Comparison of ENCODE assay signal across 13 mouse cellular contexts in genomic region chr7:46235948-46236347, GRCm38 (mm10). TPM values are rescaled to one million over a fixed set of nuclear protein-coding genes. Genes with fewer than 3 reads are reported as not detected.
DNase-seq lines count a peak whose midpoint lies in the region; ATAC-seq and TF ChIP-seq lines count a peak whose summit lies in the region.
"Had no signal": no experiment of that assay in that cellular context is flagged by ENCODE, and none has a peak within 500 bp of the region (broad histone marks: within the 10 kb centered on the region; RNA-seq: fewer than 3 reads in every experiment).

No protein-coding gene starts in this region.

- H3K27me3 ChIP-seq in kidney, adult 2 months (replicated peaks; ENCODE audit: control insufficient read depth, insufficient read depth, low read length): no peaks in the 10 kb centered on the region
- no peaks in the 10 kb centered on the region for H3K27me3 ChIP-seq in forebrain, embryonic 13.5 days
- H3K27me3 ChIP-seq in intestine, embryonic 16.5 days (replicated peaks; ENCODE audit: control insufficient read depth, insufficient read depth, low read length): no peaks in the 10 kb centered on the region
- H3K27me3 ChIP-seq in neural tube, embryonic 13.5 days: no peaks in the 10 kb centered on the region
- H3K27me3 ChIP-seq: heart, embryonic 15.5 days; liver, embryonic 15.5 days had no signal

- DNase-seq in kidney, adult 2 months: no peak
- DNase-seq in kidney, adult 18-20 months: no peak
- DNase-seq in heart, postnatal 4 days: no peak
- DNase-seq in lung, adult 18-20 months: no peak
- DNase-seq: adrenal gland, postnatal 14 days; cerebellum, adult 8-10 months had no signal

- WGBS in kidney, adult 2 months: 64% methylated on average over 18 of the region's 18 CpGs
- WGBS in forebrain, embryonic 13.5 days: 74% methylated on average over 18 of the region's 18 CpGs
- WGBS in intestine, embryonic 16.5 days: 41% methylated on average over 18 of the region's 18 CpGs
- WGBS in neural tube, embryonic 13.5 days: 68% methylated on average over 18 of the region's 18 CpGs

- H3K9ac ChIP-seq in forebrain, embryonic 13.5 days: no peak overlapping the region
- H3K9ac ChIP-seq in intestine, embryonic 16.5 days (ENCODE audit: low read depth, low read length): 0 out of 2 replicates have a peak overlapping the region, but pooled peaks have one; percentile 27
- H3K9ac ChIP-seq in neural tube, embryonic 13.5 days: 0 out of 2 replicates have a peak overlapping the region, but pooled peaks have one; percentile 41
- H3K9ac ChIP-seq: heart, embryonic 15.5 days; liver, embryonic 15.5 days had no signal

- peak overlapping the region; percentile 20; the same call in 1 of the 2 replicates for H3K4me3 ChIP-seq in kidney, adult 2 months (ENCODE audit: insufficient read depth, low read depth, low read length)
- no peak overlapping the region for H3K4me3 ChIP-seq in forebrain, embryonic 13.5 days
- peak overlapping the region; percentile 21 for H3K4me3 ChIP-seq in intestine, embryonic 16.5 days (ENCODE audit: low read length)
- H3K4me3 ChIP-seq in neural tube, embryonic 13.5 days: no peak overlapping the region
- H3K4me3 ChIP-seq: heart, embryonic 15.5 days; liver, embryonic 15.5 days had no signal

- TF ChIP-seq CTCF in kidney, adult 2 months (conservative IDR thresholded peaks at IDR 0.05; ENCODE audit: insufficient read depth, insufficient read length, low read depth, low read length): no peak

- peaks cover 16% of the 10 kb centered on the region for H3K4me1 ChIP-seq in kidney, adult 2 months (ENCODE audit: control insufficient read depth, insufficient read depth, low read length)
- peaks cover 22% of the 10 kb centered on the region for H3K4me1 ChIP-seq in forebrain, embryonic 13.5 days
- H3K4me1 ChIP-seq in intestine, embryonic 16.5 days (ENCODE audit: control insufficient read depth, insufficient read depth, low read length): peaks cover 12% of the 10 kb centered on the region; the same call in 1 of the 2 replicates
- H3K4me1 ChIP-seq in neural tube, embryonic 13.5 days (replicated peaks): peaks cover 19% of the 10 kb centered on the region
- H3K4me1 ChIP-seq: liver, embryonic 15.5 days had no signal

- H3K4me2 ChIP-seq in forebrain, embryonic 13.5 days: 0 out of 2 replicates have a peak overlapping the region, but pooled peaks have one; percentile 7
- H3K4me2 ChIP-seq in intestine, embryonic 16.5 days (ENCODE audit: low read depth, low read length): peak overlapping the region; percentile 19
- peak overlapping the region; percentile 24 for H3K4me2 ChIP-seq in neural tube, embryonic 13.5 days
- H3K4me2 ChIP-seq: heart, embryonic 15.5 days; liver, embryonic 15.5 days had no signal

- no peaks in the 10 kb centered on the region for H3K9me3 ChIP-seq in forebrain, embryonic 13.5 days (replicated peaks)
- no peaks in the 10 kb centered on the region for H3K9me3 ChIP-seq in intestine, embryonic 16.5 days (ENCODE audit: control insufficient read depth, low read length)
- H3K9me3 ChIP-seq in neural tube, embryonic 13.5 days: no peaks in the 10 kb centered on the region
- H3K9me3 ChIP-seq: heart, embryonic 15.5 days; liver, embryonic 15.5 days had no signal

- no peak overlapping the region for H3K27ac ChIP-seq in kidney, adult 2 months (ENCODE audit: insufficient read depth, low read depth, low read length)
- no peak overlapping the region for H3K27ac ChIP-seq in forebrain, embryonic 13.5 days
- H3K27ac ChIP-seq in intestine, embryonic 16.5 days (ENCODE audit: low read length): 0 out of 2 replicates have a peak overlapping the region, but pooled peaks have one; percentile 2
- H3K27ac ChIP-seq in neural tube, embryonic 13.5 days (replicated peaks): peak overlapping the region; percentile 46; the same call in 1 of the 2 replicates
- H3K27ac ChIP-seq: heart, embryonic 15.5 days; liver, embryonic 15.5 days had no signal

- no peaks in the 10 kb centered on the region; the same call in 1 of the 2 replicates for H3K36me3 ChIP-seq in kidney, adult 2 months (ENCODE audit: control insufficient read depth, insufficient read depth, low read length)
- no peaks in the 10 kb centered on the region for H3K36me3 ChIP-seq in forebrain, embryonic 13.5 days (ENCODE audit: poor library complexity, severe bottlenecking)
- H3K36me3 ChIP-seq in intestine, embryonic 16.5 days (ENCODE audit: control insufficient read depth, insufficient read depth, low read length): no peaks in the 10 kb centered on the region
- no peaks in the 10 kb centered on the region for H3K36me3 ChIP-seq in neural tube, embryonic 13.5 days
- H3K36me3 ChIP-seq: heart, embryonic 15.5 days; liver, embryonic 15.5 days had no signal

- ATAC-seq in forebrain, embryonic 13.5 days: 0 out of 2 replicates have a peak, but pooled peaks have one; percentile 33
- no peak; the same call in 1 of the 2 replicates for ATAC-seq in intestine, embryonic 16.5 days
- peak; percentile 63; the same call in 1 of the 2 replicates for ATAC-seq in neural tube, embryonic 13.5 days (ENCODE audit: low read depth)
- no peak for ATAC-seq in erythroblast, adult 5-6 weeks (replicated peaks; ENCODE audit: low FRiP score, poor library complexity, severe bottlenecking)

- no peak for TF ChIP-seq POLR2A in kidney, adult 2 months (IDR thresholded peaks at IDR 0.05; ENCODE audit: low read depth, low read length)

RNA-seq across cellular contexts. Expression of gene Ush1c, which starts 2.4 kb away (rescaled TPM):
- 50.8 and 52.4 TPM in 2 replicates for polyA plus RNA-seq in kidney, adult 2 months (2012; rRNA removed)
- polyA plus RNA-seq in forebrain, embryonic 13.5 days (2015; fragmentation: Nextera tagmentation; extraction: Ambion mirVana): 2.7 and 2.8 TPM in 2 replicates
- polyA plus RNA-seq in intestine, embryonic 16.5 days (2015; fragmentation: Nextera tagmentation; extraction: Ambion mirVana): 96.4 and 113 TPM in 2 replicates
- polyA plus RNA-seq in neural tube, embryonic 13.5 days (2015; fragmentation: Nextera tagmentation; extraction: Ambion mirVana): 1.4 and 2.1 TPM in 2 replicates
- total RNA-seq in heart, postnatal 4 days (2021): 10 to 100 TPM; 13.1 to 14.2 TPM
- total RNA-seq in erythroblast, adult 5-6 weeks (2015; ENCODE audit: low replicate concordance): not detected in 2 replicates
- total RNA-seq in erythroblast, adult 5-6 weeks (2017; ENCODE audit: low replicate concordance): not detected in 2 replicates

RNA-seq across cellular contexts. Expression of gene Otog, which starts 4.8 kb away (rescaled TPM):
- 0.04 and 0.06 TPM in 2 replicates for polyA plus RNA-seq in kidney, adult 2 months (2012; rRNA removed)
- not detected in 2 replicates for polyA plus RNA-seq in forebrain, embryonic 13.5 days (2015; fragmentation: Nextera tagmentation; extraction: Ambion mirVana)
- 0.07 TPM in 1 of 2 replicates, not detected in the other for polyA plus RNA-seq in intestine, embryonic 16.5 days (2015; fragmentation: Nextera tagmentation; extraction: Ambion mirVana)
- not detected in 2 replicates for polyA plus RNA-seq in neural tube, embryonic 13.5 days (2015; fragmentation: Nextera tagmentation; extraction: Ambion mirVana)
- total RNA-seq in heart, postnatal 4 days (2021): not detected
- total RNA-seq in erythroblast, adult 5-6 weeks (2015; ENCODE audit: low replicate concordance): not detected in 2 replicates
- not detected in 2 replicates for total RNA-seq in erythroblast, adult 5-6 weeks (2017; ENCODE audit: low replicate concordance)
- total RNA-seq: neutrophil, adult 5-6 weeks had no signal
- polyA plus RNA-seq: heart, embryonic 15.5 days; liver, embryonic 15.5 days had no signal

RNA-seq across cellular contexts. Expression of gene Abcc8, which starts 56.1 kb away (rescaled TPM):
- 0.30 and 0.64 TPM in 2 replicates for polyA plus RNA-seq in kidney, adult 2 months (2012; rRNA removed)
- 6.9 and 10.2 TPM in 2 replicates for polyA plus RNA-seq in forebrain, embryonic 13.5 days (2015; fragmentation: Nextera tagmentation; extraction: Ambion mirVana)
- polyA plus RNA-seq in intestine, embryonic 16.5 days (2015; fragmentation: Nextera tagmentation; extraction: Ambion mirVana): 4.8 and 6.2 TPM in 2 replicates
- polyA plus RNA-seq in neural tube, embryonic 13.5 days (2015; fragmentation: Nextera tagmentation; extraction: Ambion mirVana): 6.3 and 8.8 TPM in 2 replicates
- 10 to 100 TPM; 72.8 to 79.6 TPM for total RNA-seq in heart, postnatal 4 days (2021)
- total RNA-seq in erythroblast, adult 5-6 weeks (2015; ENCODE audit: low replicate concordance): not detected in 2 replicates
- total RNA-seq in erythroblast, adult 5-6 weeks (2017; ENCODE audit: low replicate concordance): not detected in 2 replicates

Comparison
In these comparisons a context has a peak if more than half of its experiments do, and no peak if none do; other contexts are left out.
1. H3K27ac ChIP-seq: peak in intestine, embryonic 16.5 days (single experiment) and neural tube, embryonic 13.5 days (single experiment); none in kidney, adult 2 months (single experiment) and forebrain, embryonic 13.5 days (single experiment).
2. H3K4me3 ChIP-seq: peak in kidney, adult 2 months (single experiment) and intestine, embryonic 16.5 days (single experiment); none in forebrain, embryonic 13.5 days (single experiment) and neural tube, embryonic 13.5 days (single experiment).
3. ATAC-seq: peak in forebrain, embryonic 13.5 days (single experiment) and neural tube, embryonic 13.5 days (single experiment); none in intestine, embryonic 16.5 days (single experiment) and erythroblast, adult 5-6 weeks (single experiment).
4. RNA of gene Ush1c, which starts 2.4 kb away (polyA plus RNA-seq): 96.4 to 113 TPM in intestine, embryonic 16.5 days and 50.8 to 52.4 TPM in kidney, adult 2 months; 2.7 to 2.8 TPM in forebrain, embryonic 13.5 days and 1.4 to 2.1 TPM in neural tube, embryonic 13.5 days; every median in the first group is over 10 times any median in the second.
5. Peak in every context shown above with its lines, with median percentiles within 50 percentile points of each other: H3K4me2 ChIP-seq.